Mouse (Mus musculus): Measurements from ENCODE around the gene Hck. TPM values are rescaled to one million over a fixed set of nuclear protein-coding genes. Genes with fewer than 3 reads are reported as not detected.
A peak's percentile ranks its signal among the peaks of the same experiment; 100 is the strongest.

The Hck gene
- polyA plus RNA-seq, 1 experiment from 2014 or later = 7.9 TPM

DNA sequence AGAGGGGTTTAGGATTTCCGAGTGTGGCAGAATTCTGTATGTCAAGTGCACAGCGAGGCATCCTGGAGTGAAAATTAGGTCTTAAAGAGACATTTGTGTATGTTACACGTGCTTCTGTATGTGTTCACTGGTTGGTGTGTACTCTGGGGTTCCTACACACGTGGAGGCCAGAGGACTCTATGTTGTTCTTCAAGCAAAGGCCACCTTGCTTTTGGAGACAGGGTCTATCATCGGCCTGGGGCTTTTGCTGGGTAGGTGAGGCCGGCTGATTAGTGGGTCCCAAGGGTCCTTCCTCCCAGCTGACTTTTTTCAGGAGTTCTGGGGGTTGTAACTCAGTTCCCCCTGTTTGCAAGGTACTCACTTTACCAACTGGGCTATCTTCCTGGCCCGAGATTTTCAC lies 1.3 kb downstream of the Hck start:
- WGBS = 71% methylated on average over 7 of the region's 7 CpGs
- H3K36me3 ChIP-seq = no peaks in the 10 kb centered on the region
- peaks cover 80% of the 10 kb centered on the region for H3K27me3 ChIP-seq

DNA sequence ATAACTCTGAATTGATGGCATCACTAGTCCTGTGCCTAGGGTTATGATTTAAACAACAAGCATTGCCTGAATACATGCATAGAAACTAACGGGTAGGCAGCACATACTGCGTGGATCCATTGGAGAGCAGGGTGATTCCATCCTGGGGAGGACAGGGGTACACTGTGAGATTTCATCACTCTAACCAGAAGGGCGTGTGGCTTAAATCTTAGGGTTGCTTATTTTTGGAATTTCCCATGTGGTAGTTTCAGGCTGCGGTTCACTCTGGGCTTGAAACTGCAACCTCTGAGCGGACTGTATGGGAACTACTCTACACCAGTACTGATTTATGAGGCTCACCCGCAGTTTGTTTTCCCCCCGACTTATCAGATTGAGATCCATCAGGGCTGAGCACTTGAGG lies 3.0 kb downstream of the Hck start:
- Histone ChIP-seq H3K27ac (no peak overlapping the region), H3K27me3 (peaks cover 64% of the 10 kb centered on the region), H3K4me1 (peaks cover 17% of the 10 kb centered on the region), H3K4me2 (replicated peaks) (no peak overlapping the region), H3K4me3 (no peak overlapping the region), H3K36me3 (no peaks in the 10 kb centered on the region), H3K9ac (no peak overlapping the region), H3K9me3 (no peaks in the 10 kb centered on the region)
- 81% methylated on average over 7 of the region's 7 CpGs for WGBS
- ATAC-seq (ENCODE audit: low FRiP score, low read depth) = no peak

More for the DNA sequence above, 1.3 kb downstream of the Hck start:
- Histone ChIP-seq H3K4me1 (peaks cover 17% of the 10 kb centered on the region), H3K9me3 (no peaks in the 10 kb centered on the region), H3K4me3 (no peak overlapping the region), H3K27ac (no peak overlapping the region), H3K9ac (no peak overlapping the region), H3K4me2 (replicated peaks) (peak overlapping the region; percentile 76; the same call in 1 of the 2 replicates)
- no peak for ATAC-seq (ENCODE audit: low FRiP score, low read depth)

- ATAC-seq (ENCODE audit: low FRiP score, low read depth) = no peak
- WGBS = 73% methylated on average over 4 of the region's 4 CpGs
Observed at GRCm38 (mm10) chr2:153115679-153116081, 7.4 kb downstream of the Hck start.

GRCm38 (mm10) chr2:153117051-153117486 lies 8.8 kb downstream of the Hck start:
- H3K4me2 ChIP-seq (replicated peaks) = no peak overlapping the region
- no peak for ATAC-seq (ENCODE audit: low FRiP score, low read depth)
- H3K4me3 ChIP-seq = no peak overlapping the region
- peaks cover 7% of the 10 kb centered on the region; the same call in 1 of the 2 replicates for H3K27me3 ChIP-seq
- H3K36me3 ChIP-seq = no peaks in the 10 kb centered on the region
- WGBS = 74% methylated on average over 7 of the region's 7 CpGs
- H3K27ac ChIP-seq = no peak overlapping the region
- H3K9ac ChIP-seq = no peak overlapping the region
- H3K9me3 ChIP-seq = no peaks in the 10 kb centered on the region
- H3K4me1 ChIP-seq = no peaks in the 10 kb centered on the region

More at GRCm38 (mm10) chr2:153115679-153116081, 7.4 kb downstream of the Hck start:
- Histone ChIP-seq H3K36me3 (no peaks in the 10 kb centered on the region), H3K27me3 (peaks cover 20% of the 10 kb centered on the region), H3K27ac (no peak overlapping the region), H3K4me2 (replicated peaks) (no peak overlapping the region), H3K9ac (no peak overlapping the region), H3K9me3 (no peaks in the 10 kb centered on the region), H3K4me1 (no peaks in the 10 kb centered on the region), H3K4me3 (no peak overlapping the region)

GRCm38 (mm10) chr2:153119488-153119887 lies 11.2 kb downstream of the Hck start:
- Histone ChIP-seq H3K4me3 (no peak overlapping the region), H3K4me2 (replicated peaks) (no peak overlapping the region), H3K36me3 (no peaks in the 10 kb centered on the region), H3K9ac (no peak overlapping the region), H3K27ac (no peak overlapping the region), H3K9me3 (no peaks in the 10 kb centered on the region), H3K4me1 (no peaks in the 10 kb centered on the region), H3K27me3 (no peaks in the 10 kb centered on the region)
- ATAC-seq (ENCODE audit: low FRiP score, low read depth) = no peak
- 86% methylated on average over 6 of the region's 6 CpGs for WGBS

DNA sequence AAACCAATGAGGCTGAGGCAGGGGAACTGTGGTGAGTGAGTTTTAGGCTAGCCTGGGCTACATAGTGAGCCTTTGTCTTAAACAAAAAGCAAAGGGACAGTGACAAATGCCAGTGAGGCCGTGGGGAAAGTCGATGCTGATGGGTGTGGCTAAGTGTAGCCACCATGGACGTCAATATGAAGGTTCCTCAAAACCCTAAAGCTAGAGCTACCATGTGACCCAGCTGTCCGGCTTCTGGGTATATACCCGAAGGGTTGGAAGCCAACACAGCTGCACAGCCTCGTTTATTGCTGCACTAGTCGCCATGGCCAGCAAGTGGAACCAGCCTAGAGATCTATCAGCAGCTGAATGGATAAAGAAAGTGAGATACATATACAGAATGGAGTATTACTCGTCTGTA lies 11.9 kb downstream of the Hck start:
- no peaks in the 10 kb centered on the region for H3K4me1 ChIP-seq
- H3K4me2 ChIP-seq (replicated peaks) = no peak overlapping the region
- ATAC-seq (ENCODE audit: low FRiP score, low read depth) = no peak
- 71% methylated on average over 8 of the region's 8 CpGs for whole genome bisulfite sequencing
- H3K4me3 ChIP-seq = no peak overlapping the region
- no peak overlapping the region for H3K27ac ChIP-seq
- H3K36me3 ChIP-seq = no peaks in the 10 kb centered on the region
- H3K9ac ChIP-seq = no peak overlapping the region
- H3K27me3 ChIP-seq = no peaks in the 10 kb centered on the region
- no peaks in the 10 kb centered on the region for H3K9me3 ChIP-seq

DNA sequence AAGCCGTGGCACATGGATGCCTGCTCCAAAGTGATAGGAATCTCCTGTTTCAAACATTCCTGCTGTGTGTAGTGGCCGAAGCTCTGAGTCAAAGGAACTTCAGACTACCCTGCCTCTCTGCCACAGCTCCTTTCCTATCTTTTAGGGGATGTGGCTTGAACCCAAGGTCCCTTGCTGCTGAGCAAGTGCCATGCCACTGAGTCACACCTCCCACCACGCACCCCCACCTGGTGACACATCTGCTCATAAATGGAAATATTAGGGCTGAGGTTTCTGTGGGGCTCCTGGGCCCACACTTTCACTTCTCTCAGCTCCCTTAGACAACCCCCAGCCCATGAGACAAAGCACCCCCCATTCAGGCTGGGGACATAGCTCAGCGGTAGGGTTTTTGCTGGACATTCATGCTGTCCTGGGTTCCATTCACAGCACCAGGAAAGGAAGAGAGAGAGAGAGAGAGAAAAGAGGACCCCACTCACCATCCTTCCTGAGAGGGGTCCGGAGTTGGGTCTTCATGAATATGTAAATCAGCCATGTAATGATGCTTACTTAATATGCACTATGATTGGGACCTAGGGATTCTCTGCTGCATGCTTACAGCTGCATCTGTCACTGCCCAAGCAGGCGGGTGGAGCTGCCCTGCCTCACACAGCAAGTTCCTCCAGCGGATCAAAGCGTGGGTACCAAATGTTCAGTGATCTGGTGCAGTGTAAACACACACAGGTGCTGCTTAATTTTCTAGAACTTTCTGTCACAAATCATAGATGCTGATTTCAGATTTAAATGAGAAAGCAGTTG lies 13.8 kb downstream of the Hck start:
- no peak for ATAC-seq (ENCODE audit: low FRiP score, low read depth)
- H3K36me3 ChIP-seq = no peaks in the 10 kb centered on the region

DNA sequence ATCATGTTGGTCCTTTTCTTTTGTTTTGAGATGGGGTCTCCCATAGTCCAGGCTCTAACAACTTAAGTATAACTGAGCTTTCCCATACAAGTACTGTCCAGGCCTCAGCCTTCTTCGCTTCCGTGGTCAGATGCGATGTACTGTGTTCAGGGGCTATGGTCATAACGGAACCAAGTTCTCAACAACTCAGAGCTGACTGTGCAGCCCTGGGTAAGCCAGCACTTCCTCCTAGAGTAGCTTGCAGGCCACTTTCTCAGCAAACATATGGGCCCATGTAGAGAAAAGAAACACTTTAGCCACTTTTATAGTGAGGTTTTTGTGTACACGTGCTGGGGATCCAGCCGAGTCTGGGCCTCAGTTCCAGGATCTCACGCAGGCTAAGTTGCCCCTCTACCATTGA lies 14.4 kb downstream of the Hck start:
- no peak overlapping the region for H3K27ac ChIP-seq
- 86% methylated on average over 7 of the region's 7 CpGs for WGBS
- H3K36me3 ChIP-seq = no peaks in the 10 kb centered on the region
- no peak overlapping the region for H3K4me2 ChIP-seq (replicated peaks)
- no peaks in the 10 kb centered on the region for H3K4me1 ChIP-seq
- ATAC-seq (ENCODE audit: low FRiP score, low read depth) = no peak
- H3K27me3 ChIP-seq = peaks cover 4% of the 10 kb centered on the region; the same call in 1 of the 2 replicates
- no peaks in the 10 kb centered on the region for H3K9me3 ChIP-seq
- H3K9ac ChIP-seq = no peak overlapping the region
- H3K4me3 ChIP-seq = no peak overlapping the region

More for the DNA sequence above, 13.8 kb downstream of the Hck start:
- Histone ChIP-seq H3K4me2 (replicated peaks) (no peak overlapping the region), H3K9ac (no peak overlapping the region), H3K27me3 (peaks cover 2% of the 10 kb centered on the region; the same call in 1 of the 2 replicates), H3K4me1 (no peaks in the 10 kb centered on the region), H3K27ac (no peak overlapping the region), H3K4me3 (no peak overlapping the region), H3K9me3 (no peaks in the 10 kb centered on the region)
- WGBS = 76% methylated on average over 8 of the region's 8 CpGs

GRCm38 (mm10) chr2:153125875-153126274 lies 17.6 kb downstream of the Hck start:
- Histone ChIP-seq H3K27ac (no peak overlapping the region), H3K4me3 (no peak overlapping the region), H3K4me1 (no peaks in the 10 kb centered on the region), H3K9ac (no peak overlapping the region), H3K27me3 (peaks cover 4% of the 10 kb centered on the region; the same call in 1 of the 2 replicates), H3K4me2 (replicated peaks) (no peak overlapping the region), H3K9me3 (no peaks in the 10 kb centered on the region), H3K36me3 (no peaks in the 10 kb centered on the region)
- no peak for ATAC-seq (ENCODE audit: low FRiP score, low read depth)
- 50% methylated on average over 5 of the region's 5 CpGs for WGBS

- Histone ChIP-seq H3K36me3 (no peaks in the 10 kb centered on the region), H3K27ac (no peak overlapping the region), H3K27me3 (peaks cover 4% of the 10 kb centered on the region; the same call in 1 of the 2 replicates), H3K4me3 (no peak overlapping the region), H3K4me2 (replicated peaks) (no peak overlapping the region), H3K4me1 (no peaks in the 10 kb centered on the region), H3K9me3 (no peaks in the 10 kb centered on the region), H3K9ac (no peak overlapping the region)
- no peak for ATAC-seq (ENCODE audit: low FRiP score, low read depth)
- WGBS = 29% methylated on average over 6 of the region's 6 CpGs
Observed at GRCm38 (mm10) chr2:153131019-153131418, 22.8 kb downstream of the Hck start.

- Histone ChIP-seq H3K4me3 (no peak overlapping the region), H3K9ac (no peak overlapping the region), H3K4me1 (no peaks in the 10 kb centered on the region), H3K36me3 (no peaks in the 10 kb centered on the region), H3K9me3 (no peaks in the 10 kb centered on the region), H3K4me2 (replicated peaks) (no peak overlapping the region), H3K27ac (no peak overlapping the region), H3K27me3 (no peaks in the 10 kb centered on the region)
- WGBS = 36% methylated on average over 5 of the region's 5 CpGs
- ATAC-seq (ENCODE audit: low FRiP score, low read depth) = no peak
Observed at GRCm38 (mm10) chr2:153134237-153134636, 26.0 kb downstream of the Hck start.

DNA sequence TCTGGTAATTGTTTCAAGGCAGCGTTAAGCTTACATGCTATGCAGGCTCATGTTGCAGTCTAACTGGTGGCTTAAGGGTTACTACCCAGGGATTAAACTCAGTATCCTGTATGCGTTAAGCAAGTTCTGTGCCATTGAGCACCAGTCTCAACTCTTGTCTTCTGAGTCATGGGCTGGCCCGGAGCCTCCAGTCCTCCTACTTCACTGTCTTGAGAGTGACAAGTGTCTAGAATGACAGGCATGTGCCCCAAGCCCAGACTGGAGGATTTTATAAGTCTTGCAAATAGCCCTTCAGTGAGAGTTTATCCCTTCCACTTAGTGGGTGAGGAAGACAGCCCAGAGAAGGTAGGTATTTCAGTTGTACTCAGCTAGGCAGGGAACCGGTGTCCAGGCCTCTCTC lies 27.9 kb downstream of the Hck start:
- Histone ChIP-seq H3K9me3 (no peaks in the 10 kb centered on the region), H3K4me3 (no peak overlapping the region), H3K27me3 (no peaks in the 10 kb centered on the region; the same call in 1 of the 2 replicates), H3K27ac (no peak overlapping the region), H3K36me3 (no peaks in the 10 kb centered on the region), H3K4me1 (no peaks in the 10 kb centered on the region), H3K9ac (no peak overlapping the region), H3K4me2 (replicated peaks) (no peak overlapping the region)
- WGBS = 52% methylated on average over 4 of the region's 4 CpGs
- no peak for ATAC-seq (ENCODE audit: low FRiP score, low read depth)

GRCm38 (mm10) chr2:153139158-153139557 lies 30.9 kb downstream of the Hck start:
- WGBS = 82% methylated on average over 7 of the region's 7 CpGs
- no peak overlapping the region for H3K4me3 ChIP-seq
- H3K9me3 ChIP-seq = no peaks in the 10 kb centered on the region
- no peak overlapping the region for H3K27ac ChIP-seq
- no peak overlapping the region for H3K9ac ChIP-seq
- no peaks in the 10 kb centered on the region for H3K4me1 ChIP-seq
- H3K27me3 ChIP-seq = peaks cover 4% of the 10 kb centered on the region; the same call in 1 of the 2 replicates
- no peaks in the 10 kb centered on the region for H3K36me3 ChIP-seq
- H3K4me2 ChIP-seq (replicated peaks) = no peak overlapping the region
- ATAC-seq (ENCODE audit: low FRiP score, low read depth) = no peak
